Mouse (Mus musculus) MN1 (cell line): ENCODE measurements at regions not wholly inside any gene's neighbourhood (a gene's known extent, or its start where the extent isn't known, plus 50 kb on each side); places are given as distances from the start of the nearest gene placed in this dataset.

Experiments
- DNase-seq: peaks from one replicate; pipeline ENCODE4 v3.0.0-alpha.2; 2016; ENCODE audit warnings: low spot score

DNA sequence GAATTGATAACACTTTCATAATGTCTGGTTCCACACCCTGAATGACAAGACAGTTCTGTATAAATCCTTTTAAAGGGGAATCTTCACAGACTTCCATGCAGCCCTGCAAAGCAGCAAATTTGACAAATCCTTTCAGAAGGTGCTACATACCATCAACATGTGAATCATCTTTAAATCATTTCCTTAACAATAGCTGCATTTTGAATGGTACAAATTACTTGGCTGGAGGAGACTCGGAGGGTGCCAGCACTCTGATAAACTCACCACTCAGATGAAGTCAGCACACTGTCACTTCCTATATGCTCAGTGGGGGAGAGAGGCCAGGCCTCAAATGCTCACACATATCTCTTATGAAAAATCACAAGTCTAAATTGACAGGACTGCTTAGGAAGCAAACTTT is 386.1 kb downstream of the Efnb2 start:
- DNase-seq: no peak

DNA sequence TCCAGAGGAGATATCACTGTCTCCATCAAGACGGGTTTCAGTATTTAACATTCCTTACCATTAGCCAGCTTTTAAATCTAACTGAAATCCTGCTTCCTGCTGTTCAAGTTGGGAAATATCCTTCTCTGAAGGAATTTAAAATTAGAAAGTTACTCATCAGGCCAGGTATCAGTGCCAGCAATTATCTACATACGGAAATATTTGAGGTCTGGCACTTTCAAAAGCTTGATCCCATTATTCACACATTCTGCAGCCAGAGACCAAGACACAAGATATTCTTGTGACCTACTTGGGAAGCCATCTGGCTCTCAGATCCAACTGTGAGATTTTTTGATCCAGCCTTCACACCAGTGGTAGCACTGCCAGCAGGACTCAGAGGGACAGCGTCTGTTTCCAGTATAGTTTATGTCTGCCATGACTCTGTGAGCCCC is 386.8 kb downstream of the Efnb2 start:
- DNase-seq: no peak

DNA sequence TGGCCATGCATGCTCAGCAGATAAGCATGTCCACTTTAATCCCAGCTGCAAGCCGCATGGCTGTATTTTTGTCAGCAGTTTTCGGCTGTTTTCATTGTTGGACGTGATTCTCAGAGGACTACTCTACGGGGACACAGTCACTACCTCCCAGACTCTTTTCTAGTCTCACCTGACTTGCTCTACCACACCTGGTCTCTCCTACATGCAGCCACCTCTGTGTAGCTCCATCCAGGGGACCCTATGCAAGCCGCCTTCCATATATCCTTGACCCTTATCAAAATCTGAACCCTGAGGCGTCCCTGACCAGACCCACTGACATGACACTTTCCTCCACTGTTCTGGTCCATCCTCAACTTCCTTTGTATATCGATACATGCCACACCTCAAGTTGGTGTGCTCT is 402.2 kb downstream of the Efnb2 start:
- DNase-seq: no peak

DNA sequence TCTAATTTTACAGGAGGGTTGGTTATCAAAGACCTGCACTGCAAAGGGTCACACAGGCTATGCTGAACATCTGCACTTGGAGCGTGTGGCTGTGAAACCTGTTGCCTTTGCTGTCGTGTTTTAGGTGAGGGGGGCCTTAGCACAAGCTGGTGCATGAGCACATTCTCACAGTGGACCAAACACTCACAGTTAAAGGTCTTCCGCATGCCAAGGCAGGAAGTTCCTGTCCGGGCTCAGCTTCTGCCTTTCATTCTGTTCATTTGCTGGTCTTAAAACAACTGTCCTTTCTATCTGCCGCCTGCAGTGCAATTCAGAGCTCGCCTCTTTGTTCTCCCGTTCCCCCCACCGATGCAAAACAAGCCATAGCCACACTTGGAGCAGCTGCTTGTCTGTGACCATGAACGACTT is 402.8 kb downstream of the Efnb2 start:
- DNase-seq: no peak

DNA sequence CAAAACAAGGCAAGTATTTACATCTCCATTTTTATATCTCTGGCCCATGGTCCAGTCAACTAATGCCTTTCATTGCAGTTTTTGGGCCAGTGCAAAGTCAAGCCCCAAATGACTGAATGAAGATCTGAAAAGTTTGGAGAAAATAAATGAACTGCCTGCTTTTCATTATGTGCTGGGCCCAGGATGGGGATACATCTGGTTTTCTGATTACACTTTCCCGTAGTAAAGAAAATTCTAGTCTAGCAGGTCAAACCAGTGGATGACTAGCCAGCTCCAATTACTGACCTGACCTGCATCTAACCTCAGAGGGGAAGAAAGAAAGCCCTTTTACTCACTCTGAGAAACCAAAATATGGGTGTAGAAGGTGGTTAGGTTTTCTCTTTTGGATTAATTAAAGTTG is 404.7 kb downstream of the Efnb2 start:
- DNase-seq: no peak

DNA sequence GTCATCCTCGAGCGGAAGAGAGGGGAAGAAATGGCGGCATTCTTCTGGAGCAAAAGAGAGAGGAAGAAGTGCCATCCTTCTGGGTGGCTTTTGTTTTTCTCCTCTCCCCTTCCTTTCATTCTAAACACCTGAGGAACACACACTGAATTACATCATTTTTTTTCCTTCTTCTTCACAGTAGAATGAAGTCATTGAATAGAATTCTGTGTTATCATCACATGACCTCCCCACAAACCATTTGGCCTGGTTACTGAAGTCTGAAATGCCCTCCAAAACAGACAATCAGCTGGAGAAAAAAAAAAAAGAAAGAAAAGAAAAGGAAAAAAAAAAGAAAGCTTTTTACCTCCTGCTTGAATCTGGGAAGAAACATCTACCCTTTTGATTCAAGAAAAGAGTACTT is 406.6 kb downstream of the Efnb2 start:
- no peak for DNase-seq

DNA sequence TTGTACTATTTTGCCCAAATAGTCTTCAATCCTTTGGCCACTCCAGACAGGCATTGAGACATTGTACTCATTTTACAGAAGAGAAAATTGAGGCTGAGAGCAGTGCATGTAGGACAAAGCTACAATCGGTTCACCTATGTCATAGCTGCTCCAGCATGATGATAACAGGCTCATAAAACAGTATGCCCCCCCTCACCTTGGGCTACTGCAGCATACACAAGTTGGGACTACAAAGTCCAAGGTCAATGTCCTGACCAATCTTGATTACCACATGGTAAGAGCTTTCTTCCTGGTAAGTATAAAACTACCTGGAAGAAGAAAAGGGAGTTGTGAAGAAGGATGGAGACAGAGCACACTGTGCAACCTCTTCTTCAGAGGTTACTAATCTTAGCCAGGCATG is 416.4 kb downstream of the Efnb2 start:
- DNase-seq: no peak

DNA sequence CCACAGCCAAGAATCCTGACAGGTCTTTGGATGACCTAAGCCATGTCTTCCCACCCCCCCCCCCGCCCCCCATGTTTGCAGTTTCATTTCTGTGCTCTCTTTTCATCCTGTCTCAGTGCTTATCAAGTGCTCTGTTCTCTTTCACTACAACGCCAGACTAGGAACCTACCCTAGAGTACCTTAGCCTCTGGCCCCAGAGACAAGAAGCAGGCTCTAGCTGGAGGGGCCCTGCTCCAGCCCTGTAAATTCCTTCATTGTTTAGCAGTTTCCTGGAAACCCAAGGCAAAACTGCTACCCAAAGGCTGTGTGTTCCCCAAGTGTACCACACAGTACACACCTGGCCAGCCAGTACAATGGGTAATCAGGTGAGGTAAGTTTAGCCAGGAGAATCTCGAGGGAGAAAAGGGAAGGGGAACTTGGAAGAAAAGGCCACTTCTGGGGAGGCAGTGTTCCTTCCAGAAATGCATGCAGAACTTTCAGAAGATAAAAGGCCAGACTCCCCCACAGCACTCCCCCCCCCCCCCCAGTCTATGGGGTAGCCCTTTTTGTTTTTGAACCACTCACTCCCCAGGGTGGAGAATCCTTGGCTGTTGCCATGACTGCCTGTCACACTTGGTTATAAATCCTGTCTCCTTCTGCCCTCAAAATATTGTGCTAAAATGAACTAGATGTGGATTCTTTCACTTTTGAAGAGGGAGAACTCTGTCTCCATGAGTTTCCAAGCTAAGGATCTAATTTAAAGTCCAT is 419.1 kb downstream of the Efnb2 start:
- no peak for DNase-seq

DNA sequence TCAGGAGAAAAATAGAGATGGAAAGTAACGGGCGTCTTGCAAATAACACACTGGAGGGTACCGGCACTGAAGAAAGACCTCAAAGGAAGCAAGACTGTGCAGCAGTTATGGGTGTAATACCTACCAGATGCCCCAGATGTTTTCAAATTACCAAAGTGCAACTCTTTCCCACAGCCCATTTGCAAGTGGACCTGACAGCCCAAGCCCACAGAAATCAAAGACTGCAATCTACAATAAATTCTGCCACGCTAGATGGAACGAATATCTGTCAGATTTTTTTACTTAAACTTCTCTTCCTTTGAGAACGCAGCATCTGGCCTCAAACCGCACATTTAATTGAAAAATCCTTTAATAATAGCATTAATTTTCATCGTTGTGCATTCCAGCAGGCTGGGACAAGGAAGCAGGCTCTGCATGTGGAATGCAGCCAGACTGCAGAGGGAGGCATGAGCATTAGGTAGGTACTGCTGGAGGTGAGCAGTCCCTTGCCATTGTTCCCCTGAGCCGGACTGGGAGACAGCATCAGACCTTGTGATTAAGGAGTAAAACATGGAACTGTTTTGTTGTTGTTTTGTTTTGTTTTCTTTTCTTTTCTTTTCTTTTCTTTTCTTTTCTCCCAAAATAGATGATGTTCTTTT is 419.9 kb downstream of the Efnb2 start:
- no peak for DNase-seq

DNA sequence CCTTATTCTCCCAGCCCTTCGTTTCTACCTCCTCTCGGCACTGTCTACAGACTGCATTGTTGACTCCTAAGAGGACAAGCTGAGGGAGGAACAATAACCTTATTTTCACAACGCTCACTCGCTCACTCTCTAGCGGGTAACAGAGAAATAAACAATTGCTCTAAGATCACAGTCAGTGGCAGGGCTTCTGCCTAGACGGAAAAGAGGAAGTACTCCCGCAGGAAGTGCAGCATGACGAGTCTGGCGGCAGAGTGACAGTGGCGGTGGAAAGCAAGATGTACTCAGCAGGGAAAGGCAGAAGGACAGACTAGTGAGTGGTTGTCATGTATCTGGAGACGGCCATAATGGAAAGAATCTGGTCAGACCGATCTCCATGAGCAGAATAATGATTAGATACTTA is 421.6 kb downstream of the Efnb2 start:
- no peak for DNase-seq

DNA sequence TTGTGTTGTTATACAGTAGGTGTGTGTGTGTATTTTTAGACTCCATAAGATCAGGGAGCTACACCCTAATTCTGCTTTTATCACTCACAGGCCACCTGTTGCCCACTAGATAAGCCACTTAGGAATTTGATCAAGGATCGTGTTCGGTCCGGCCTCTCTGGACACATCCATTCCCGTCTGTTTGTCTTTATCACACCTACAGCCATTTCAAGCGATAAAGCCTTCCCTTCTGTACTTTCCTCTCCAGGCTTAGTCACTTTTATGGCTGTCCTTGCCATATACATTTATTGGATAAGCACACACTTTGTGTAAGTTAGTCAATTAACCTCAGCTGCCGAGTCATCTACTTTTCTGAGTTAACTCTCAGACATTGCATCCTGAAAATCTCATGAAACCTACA is 423.0 kb downstream of the Efnb2 start:
- DNase-seq: no peak

DNA sequence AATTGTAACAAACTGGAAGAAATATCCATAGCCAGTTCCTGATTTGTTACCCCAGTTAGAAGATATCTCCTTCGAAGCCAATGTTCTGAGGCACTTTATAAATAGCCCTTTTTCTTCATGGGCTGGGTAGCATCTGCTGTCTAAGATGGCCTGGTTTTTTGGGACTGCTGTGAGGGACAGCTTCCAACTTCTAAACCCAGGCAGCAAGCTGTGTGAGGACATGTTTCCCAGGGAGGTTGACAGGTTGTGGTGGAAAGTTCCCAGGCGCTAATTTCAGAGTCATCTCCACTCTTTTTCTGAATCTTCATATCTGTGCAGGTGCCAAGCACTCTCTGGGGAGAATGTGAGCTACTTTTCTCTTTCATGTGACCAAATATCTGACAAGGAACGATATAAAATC is 427.4 kb downstream of the Efnb2 start:
- DNase-seq: no peak

DNA sequence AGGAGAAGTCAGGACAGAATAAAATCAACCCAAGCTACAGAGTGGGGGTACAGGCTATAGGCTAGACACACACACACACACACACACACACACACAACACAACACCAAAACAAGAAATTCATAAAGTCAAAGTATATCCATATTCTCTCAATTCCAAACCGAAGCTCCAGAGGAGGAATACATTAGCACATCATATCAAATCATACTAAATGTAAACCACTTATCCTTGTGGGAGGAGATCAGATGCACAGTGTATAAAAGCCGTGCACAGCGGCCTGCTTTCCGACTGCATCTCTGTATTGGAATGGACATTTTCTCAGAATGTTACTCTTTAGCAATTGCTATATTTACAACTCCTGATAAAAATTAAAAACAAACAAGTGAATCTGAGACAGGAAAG is 427.9 kb downstream of the Efnb2 start:
- DNase-seq: no peak

DNA sequence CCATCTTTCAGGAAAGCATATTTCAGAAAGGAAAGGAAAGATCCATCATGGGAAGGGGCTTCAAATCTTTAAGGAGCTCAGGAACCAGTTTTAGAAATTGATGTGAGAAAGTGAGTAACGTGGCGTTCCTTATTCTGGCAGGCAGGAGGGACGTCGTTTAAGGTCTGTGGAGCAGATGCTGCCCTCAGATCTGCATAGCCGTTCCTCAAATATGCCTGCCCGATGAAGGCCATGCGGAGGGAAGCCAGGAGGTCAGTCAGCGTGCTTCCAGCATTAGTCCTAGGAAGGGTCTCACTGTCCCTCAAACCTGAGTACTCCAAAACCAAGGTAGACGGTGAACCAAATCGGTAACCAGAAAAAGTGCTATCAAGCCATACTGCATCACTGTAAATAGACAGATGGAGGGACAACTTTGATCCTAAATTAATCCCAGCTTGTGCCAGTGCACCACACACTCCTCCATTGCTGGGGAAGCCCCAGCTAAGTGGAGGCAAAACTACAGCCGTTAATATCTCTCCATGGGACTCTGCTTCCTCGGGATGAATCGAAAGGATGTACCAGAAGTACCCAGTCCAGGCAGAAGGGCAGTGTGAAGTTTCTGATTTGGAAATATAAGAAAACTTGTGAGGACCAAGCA is 428.9 kb downstream of the Efnb2 start:
- DNase-seq: no peak

DNA sequence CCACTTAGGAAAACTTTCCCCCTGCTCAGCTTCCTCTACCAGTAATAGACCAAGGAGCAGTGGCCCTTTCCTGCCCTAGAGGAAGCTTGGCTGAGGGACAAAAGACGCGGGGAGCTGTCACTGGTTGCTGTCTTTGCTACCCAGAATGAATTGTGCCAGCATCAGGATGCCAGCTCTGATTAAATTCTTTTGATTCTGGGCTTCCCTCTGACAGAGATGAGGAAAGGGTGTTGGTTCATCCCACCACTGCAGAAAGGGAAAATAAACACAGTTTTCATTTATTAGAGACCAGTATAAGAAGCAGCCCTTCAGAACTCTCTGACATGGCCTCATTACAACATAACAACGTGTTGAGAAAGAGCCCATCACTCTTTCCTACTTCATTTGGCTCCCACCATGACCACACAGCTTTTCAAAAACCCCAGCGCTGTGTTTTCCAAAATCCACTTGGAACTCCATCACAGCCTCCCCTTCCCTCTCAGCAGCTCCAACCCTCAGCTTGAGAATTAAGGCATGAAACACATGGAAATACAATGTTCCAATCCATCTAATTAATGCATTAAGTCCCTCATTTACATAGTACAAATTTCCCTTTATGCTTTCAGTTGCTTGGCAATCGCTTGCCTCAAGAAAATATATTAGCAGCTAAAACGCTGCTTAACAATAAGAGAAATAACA is 429.6 kb downstream of the Efnb2 start:
- no peak for DNase-seq

DNA sequence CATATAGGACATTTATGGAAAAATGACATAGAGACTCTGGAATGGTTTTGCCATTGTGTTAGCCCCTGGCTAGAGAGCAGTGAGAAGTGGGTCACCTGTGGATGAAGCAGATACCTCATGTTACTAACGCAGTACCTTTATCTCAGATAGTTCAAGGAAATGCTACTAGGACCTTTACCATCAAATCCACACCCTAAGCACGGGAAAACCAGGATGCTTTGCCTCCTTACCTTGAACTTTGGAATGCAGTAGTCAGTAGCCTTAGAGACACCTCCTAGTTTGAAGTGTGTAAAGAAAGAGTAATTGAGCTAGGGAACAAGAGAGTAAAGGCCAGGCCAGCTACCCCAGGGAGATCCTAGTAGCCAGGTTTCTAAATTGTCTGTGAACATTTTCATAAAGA is 435.0 kb downstream of the Efnb2 start:
- DNase-seq: no peak

DNA sequence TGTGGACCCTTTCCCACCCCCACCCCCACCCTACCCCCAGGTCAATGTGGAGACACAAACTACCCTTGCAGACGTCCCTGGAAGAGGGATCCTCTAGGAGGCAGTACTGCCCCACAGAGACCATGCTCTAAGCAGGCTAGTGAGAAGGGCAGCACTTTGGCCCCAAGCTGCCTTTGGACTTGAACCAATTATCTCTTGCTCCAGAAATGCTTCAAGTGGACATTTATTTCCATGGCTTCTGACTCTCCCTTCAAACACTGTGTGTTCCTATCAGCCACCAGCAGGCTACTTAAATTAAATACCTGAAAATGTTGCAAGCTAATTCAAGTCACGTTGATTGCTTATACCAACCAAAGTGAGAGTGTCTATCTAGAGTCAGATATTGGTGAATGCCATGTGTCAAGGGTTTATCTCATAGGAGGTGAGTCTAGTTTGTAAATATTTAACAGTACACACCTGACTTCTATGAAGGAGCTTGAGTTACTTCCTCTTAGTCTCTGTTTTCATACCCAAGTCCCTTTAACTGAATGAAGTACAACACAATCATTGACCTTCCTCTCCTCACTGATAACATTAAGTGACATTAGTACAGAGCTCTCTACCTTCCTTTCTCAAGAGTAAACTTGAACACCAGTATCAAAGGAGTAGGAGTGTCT is 435.7 kb downstream of the Efnb2 start:
- no peak for DNase-seq

DNA sequence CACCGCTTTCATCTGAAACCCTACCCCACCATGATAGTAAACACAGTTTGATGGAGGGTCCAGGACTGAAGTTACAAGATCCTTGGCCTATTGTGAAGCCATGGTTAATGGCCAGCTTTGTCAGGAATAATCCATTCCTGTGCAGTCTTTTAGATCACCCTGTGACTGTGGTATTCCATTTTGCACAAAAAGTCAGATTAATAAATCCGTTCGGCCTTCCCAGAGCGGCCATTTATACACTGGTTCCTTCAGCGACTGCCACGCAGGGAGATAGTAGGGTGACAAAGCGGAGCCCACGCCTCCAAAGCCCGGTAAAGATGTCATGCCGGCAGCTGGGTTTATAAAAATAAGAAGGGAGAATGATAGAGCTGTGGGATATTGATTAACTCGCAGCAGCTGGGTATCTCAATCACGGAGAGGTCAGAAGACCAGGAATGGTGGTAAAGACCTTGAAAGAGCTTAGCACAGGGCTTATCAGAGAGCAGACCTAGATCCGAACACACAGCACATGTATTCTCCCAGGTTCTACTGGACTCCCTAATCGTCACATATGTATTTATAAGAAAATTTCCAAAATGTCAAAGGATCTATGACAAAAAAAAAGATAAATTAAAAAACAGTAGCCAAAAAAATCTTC is 440.5 kb downstream of the Efnb2 start:
- no peak for DNase-seq

DNA sequence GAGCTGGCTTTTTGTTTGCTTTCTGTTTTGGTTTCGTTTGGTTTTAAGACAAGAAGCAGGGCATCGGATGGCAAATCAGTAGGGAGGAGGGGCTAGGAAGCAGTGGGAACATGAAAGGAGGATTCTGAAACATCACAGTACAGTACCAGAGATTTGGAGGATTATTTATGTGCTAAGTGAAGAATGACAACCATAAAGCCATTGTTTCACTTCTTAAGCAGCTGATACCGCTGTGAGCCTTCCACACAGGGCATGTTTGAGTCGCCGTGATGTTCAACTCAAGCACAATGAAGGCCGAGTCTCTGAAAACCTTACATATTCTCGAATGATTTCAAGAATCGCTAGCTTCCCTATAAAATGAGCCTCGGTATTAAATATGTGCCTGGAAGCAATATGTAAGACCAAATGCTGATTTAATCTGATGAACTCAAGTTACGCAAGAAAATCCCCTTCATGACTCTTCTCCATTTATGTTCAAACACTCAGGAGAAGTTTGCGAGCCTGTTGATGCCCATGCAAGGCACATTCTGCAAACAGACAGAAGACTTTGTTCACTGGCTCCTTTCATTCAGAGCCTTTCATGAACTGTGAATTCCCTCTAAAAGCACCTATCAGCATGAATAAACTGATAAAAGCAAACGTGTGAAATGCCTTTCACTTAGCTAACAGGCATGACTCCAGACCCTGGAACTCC is 441.2 kb downstream of the Efnb2 start:
- DNase-seq: no peak

DNA sequence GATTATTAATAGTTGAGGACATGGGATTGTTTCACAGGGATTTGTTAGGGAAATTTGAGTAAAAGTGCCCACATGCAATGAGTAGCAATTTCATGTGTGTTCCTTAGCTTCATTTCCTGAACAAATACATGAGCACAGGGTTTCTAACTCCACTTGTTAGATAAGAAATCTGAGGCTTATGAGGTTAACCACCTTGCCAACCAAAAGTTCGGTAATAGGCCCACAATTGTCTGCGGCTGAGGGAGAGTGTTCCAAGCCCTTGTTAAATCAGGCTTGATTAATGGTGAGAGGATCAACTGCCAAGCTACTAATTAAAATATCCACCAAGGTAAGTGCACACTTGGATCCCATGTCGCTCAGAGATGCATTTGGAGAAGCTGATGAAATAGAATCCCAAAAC is 468.0 kb downstream of the Efnb2 start:
- DNase-seq: no peak

DNA sequence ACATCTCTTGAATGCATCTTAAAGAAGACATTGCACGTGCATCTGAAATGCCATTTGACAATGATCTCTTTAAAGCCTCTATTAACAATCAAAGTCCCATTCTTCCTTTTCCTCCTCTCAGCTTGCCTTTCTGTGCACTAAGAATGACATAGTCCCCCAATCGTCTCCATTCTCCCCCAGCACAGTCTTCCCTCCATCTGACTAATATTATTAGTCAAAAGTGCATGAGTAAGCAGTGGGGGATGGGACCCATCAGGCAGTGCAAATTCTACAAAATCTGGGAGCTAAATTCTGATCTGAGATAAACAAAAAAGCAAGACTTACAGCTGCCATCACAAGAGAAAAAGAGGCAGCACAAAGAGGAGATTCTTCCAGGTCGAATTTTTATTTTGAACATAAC is 475.0 kb downstream of the Efnb2 start:
- DNase-seq: no peak
